Mouse (Mus musculus): Measurements from ENCODE around the gene Slc9a9.
"Not testable (repeated sequence)": the region's sequence is repeated elsewhere in the genome, so short reads cannot be mapped to it uniquely, and the experiment has no call there.

Slc9a9 gene

DNA sequence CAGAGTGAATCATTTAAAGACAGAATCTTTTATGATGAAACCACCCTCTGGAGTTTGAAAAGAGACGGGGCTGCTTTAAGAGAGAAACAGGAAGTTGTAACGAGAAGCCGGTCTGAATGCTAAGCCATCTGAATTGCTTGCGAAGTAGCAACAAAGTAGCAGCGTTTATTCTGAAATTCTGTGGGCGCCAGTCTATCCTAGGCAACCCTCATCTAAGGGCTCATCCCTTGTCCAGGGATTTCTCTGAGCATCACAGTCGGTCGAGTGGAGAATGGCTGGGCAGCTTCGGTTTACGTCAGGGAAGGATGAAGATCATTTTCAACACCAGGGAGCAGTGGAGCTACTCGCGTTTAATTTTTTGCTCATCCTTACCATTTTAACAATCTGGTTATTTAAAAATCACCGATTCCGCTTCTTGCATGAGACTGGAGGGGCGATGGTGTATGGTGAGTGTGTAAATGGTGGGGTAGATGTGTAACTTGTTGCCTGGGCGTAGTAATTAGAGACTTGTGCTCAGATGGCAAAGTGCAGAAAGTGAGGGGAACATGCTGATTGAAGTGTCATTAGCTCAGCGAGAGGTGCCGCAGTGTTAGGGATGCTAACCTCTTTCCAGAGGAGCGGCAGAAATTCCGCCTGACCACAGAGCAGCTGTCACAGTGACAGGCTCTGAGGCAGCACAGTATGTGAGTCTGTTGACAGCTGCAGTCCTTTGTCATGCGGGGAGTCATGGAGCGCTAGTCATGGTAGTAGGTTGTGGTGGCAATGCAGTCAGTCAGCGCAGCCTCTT lies at the start of gene Slc9a9:
Gene Slc9a9 (plus strand): TSS at position 119 of the 787 bp plus-strand sequence.
- peak in 1 of 2 experiments; percentile 16 for DNase-seq (ENCODE audit: low spot score in 2 of 2)

- DNase-seq (ENCODE audit: low spot score in 2 of 2): no peak
These were observed 49.4 kb upstream of the Slc9a9 start for GRCm38 (mm10) chr9:94620342-94620741.

- no peak for DNase-seq (ENCODE audit: low spot score in 2 of 2)
These were observed 48.9 kb upstream of the Slc9a9 start for GRCm38 (mm10) chr9:94620846-94621245.

DNA sequence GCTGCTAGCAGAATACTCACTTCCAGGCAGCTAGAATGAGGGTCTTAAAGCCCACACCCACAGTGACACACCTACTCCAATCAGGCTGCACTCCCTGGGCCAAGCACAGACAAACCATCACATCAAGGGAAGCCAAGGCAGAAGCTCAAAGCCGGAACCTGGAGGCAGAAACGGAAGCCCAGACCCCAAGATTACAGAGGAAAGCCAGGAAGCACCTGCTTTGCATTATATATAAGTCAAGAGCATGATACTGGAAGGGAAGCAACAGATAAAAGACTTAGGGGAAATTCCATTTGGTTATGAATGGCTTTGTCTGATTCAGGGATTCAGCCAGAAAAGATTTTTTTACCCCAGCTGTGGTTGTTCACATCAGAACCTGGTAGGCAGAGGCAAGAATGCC lies 47.8 kb upstream of the Slc9a9 start:
- no peak for DNase-seq (ENCODE audit: low spot score in 2 of 2)

GRCm38 (mm10) chr9:94626737-94627136 lies 43.0 kb upstream of the Slc9a9 start:
- no peak for DNase-seq (ENCODE audit: low spot score in 2 of 2)

- DNase-seq (ENCODE audit: low spot score in 2 of 2): no peak
These were observed 40.8 kb upstream of the Slc9a9 start for GRCm38 (mm10) chr9:94628948-94629347.

- not testable (repeated sequence) for DNase-seq (ENCODE audit: low spot score in 2 of 2)
These were observed 35.4 kb upstream of the Slc9a9 start for GRCm38 (mm10) chr9:94634275-94634674.

DNA sequence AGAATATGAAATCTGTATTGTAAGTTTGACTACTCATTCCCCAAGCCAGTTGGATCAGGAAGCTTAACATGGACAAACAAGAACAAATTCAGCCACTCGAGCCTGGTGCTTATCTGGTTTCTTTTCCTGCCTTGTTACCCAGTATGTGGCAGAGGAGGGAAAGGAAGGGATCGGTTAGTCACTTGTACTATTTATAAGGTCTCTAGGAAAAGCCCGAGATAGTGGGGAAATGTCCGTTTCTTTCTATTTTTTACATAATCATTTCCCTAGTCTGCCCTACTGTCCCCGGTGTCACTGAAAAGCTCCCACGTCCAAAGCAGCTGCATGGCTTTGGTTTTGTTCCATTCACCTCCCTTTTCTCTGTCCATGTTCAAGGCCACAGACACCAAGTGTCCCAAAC lies 24.1 kb upstream of the Slc9a9 start:
- no peak for DNase-seq (ENCODE audit: low spot score in 2 of 2)

- no peak for DNase-seq (ENCODE audit: low spot score in 2 of 2)
These were observed 22.3 kb upstream of the Slc9a9 start for GRCm38 (mm10) chr9:94647425-94647824.

GRCm38 (mm10) chr9:94649991-94650390 lies 19.7 kb upstream of the Slc9a9 start:
- no peak for DNase-seq (ENCODE audit: low spot score in 2 of 2)

- no peak for DNase-seq (ENCODE audit: low spot score in 2 of 2)
These were observed 16.5 kb upstream of the Slc9a9 start for GRCm38 (mm10) chr9:94653198-94653597.

DNA sequence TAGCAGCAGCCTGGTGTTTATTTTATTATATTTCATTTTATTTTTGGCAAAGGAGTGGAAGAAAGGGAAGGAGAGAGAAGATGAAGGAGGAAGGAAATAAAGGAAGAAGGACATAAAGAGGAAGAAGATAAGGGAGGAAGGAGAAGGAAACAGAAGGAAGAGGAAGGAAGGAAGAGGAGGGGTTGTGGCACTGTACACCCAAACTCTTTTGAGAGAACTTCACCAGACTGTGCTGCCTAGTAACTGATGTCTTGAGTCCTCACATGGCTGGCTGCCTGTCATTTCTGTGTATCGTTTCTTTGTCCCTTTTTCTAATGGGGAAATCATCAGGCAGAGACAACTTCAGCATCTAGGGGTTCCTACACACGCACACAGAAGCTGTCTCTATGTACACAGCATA lies 15.9 kb upstream of the Slc9a9 start:
- no peak for DNase-seq (ENCODE audit: low spot score in 2 of 2)

- no peak for DNase-seq (ENCODE audit: low spot score in 2 of 2)
These were observed 13.4 kb upstream of the Slc9a9 start for GRCm38 (mm10) chr9:94656265-94656664.

- DNase-seq (ENCODE audit: low spot score in 2 of 2): no peak
These were observed 10.1 kb upstream of the Slc9a9 start for GRCm38 (mm10) chr9:94659401-94660152.

- DNase-seq (ENCODE audit: low spot score in 2 of 2): no peak
These were observed 7.9 kb upstream of the Slc9a9 start for GRCm38 (mm10) chr9:94661768-94662167.

- DNase-seq (ENCODE audit: low spot score in 2 of 2): no peak
These were observed 4.5 kb upstream of the Slc9a9 start for GRCm38 (mm10) chr9:94665248-94665647.

DNA sequence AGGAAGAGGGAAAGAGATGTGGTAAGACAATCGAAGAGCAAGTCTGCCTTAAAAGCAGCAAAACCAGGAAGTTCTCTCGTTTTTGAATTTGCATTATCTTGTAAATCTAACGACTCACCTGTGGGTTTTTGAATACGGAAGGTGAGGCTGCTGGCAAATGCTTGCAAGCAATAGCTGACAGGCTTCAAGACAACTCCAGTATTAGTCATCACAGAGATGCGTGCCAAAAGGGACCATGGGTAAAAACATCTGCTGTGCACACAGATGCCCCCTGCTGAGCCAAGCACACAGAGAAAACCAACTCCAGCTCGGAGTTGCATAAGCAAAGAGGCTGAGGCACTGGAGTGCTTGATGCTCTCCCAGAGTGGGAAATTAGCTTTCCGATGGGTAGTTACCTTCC lies 1.1 kb upstream of the Slc9a9 start:
- peak in 1 of 2 experiments; percentile 6 for DNase-seq (ENCODE audit: low spot score in 2 of 2)

- no peak for DNase-seq (ENCODE audit: low spot score in 2 of 2)
These were observed 995 bp downstream of the Slc9a9 start for GRCm38 (mm10) chr9:94670704-94671103.

GRCm38 (mm10) chr9:94674704-94675103 lies 5.0 kb downstream of the Slc9a9 start:
- no peak for DNase-seq (ENCODE audit: low spot score in 2 of 2)

DNA sequence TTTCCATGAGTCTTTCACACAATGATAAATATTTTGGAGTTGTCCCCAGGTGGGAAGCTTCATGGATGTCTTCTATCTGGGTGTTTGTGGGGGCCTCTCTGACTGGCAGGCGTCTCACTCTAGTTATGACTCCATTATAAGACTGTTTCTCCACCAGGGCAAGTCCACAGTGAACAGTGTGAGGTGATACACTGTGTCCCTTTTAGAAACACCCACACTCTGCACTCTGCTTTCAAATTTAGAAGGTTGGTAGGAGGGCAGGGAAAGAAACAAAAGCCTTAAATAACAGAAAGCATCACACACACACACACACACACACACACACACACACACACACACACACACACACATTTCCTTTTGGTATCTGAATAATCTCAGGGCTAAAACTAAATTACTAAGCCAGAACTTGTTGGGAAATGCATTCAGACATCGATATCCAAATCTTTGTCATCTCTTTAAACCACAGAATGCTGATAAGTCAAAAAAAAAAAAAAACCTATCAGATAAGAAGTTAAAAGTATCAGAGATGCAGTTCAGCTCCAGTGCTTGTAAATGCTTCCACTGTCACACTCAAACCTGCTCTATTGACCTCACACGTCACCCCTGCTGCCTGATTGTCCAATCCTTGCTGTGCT lies 8.4 kb downstream of the Slc9a9 start:
- DNase-seq (ENCODE audit: low spot score in 2 of 2): no peak

GRCm38 (mm10) chr9:94680468-94681094 lies 10.9 kb downstream of the Slc9a9 start:
- no peak for DNase-seq (ENCODE audit: low spot score in 2 of 2)

DNA sequence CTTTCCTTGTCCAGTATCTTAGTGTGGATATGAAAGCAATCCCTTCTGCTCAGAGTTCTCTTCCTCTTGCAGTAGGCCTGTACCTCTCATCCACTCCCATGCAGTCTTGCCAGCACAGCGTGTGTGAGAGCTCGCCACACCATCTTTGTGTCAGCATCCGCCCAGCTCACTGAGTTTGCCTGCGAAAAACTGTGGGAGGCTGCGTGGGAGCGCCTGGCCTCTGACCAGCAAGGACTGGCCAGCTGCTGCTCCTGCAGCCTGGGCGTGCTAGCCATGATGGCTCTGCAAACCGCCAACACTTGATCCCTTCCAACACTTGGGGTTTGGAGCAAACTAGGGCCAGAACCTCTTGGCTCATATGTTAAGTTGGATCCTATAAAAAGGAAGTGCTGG lies 11.4 kb downstream of the Slc9a9 start:
- no peak for DNase-seq (ENCODE audit: low spot score in 2 of 2)
